Mouse (Mus musculus) heart, adult 11 months (tissue): ENCODE measurements around the gene Gm15107.
"Not testable (repeated sequence)": the region's sequence is repeated elsewhere in the genome, so short reads cannot be mapped to it uniquely, and the experiment has no call there.

Experiments used
- DNase-seq: peaks from one replicate; pipeline ENCODE4 v3.0.0; 2022

Gene Gm15107

GRCm38 (mm10) chrX:148180424-148180823 is at the start of gene Gm15107:
Gm15107 (plus strand) TSS chrX:148180724.
- not testable (repeated sequence) for DNase-seq
